Mouse (Mus musculus): ENCODE data around the gene Adam19. TPM values are rescaled to one million over a fixed set of nuclear protein-coding genes. Genes with fewer than 3 reads are reported as not detected.

The Adam19 gene
- polyA plus RNA-seq, 1 experiment = 14.0 TPM

GRCm38 (mm10) chr11:46184946-46185345, 129.2 kb downstream of the Adam19 start:
- no peak overlapping the region for H3ac ChIP-seq (ENCODE audit: control insufficient read depth, insufficient read length, low read depth)
- H3K36me3 ChIP-seq (ENCODE audit: control insufficient read depth, insufficient read depth) = no peaks in the 10 kb centered on the region
- H3K79me2 ChIP-seq (ENCODE audit: control insufficient read depth, insufficient read depth) = no peaks in the 10 kb centered on the region
- TF ChIP-seq CEBPB (IDR thresholded peaks at IDR 0.05; ENCODE audit: low read depth) (no peak), FOSL1 (IDR thresholded peaks at IDR 0.05; ENCODE audit: insufficient read depth, low read length, poor library complexity, severe bottlenecking) (no peak), MAX (IDR thresholded peaks at IDR 0.05) (no peak), MYOD1 (IDR thresholded peaks at IDR 0.05; ENCODE audit: control insufficient read depth, insufficient read length, low read depth) (no peak), USF1 (IDR thresholded peaks at IDR 0.05; ENCODE audit: low read depth) (no peak), MYOG (IDR thresholded peaks at IDR 0.05; ENCODE audit: control insufficient read depth, extremely low read depth, insufficient read length) (no peak), CTCF (IDR thresholded peaks at IDR 0.05; ENCODE audit: control insufficient read depth, insufficient read depth, insufficient read length) (no peak)
- no peak overlapping the region for H3K4me3 ChIP-seq (ENCODE audit: insufficient read depth, poor library complexity, severe bottlenecking)
- peaks cover 7% of the 10 kb centered on the region for H3K27me3 ChIP-seq (ENCODE audit: control insufficient read depth, insufficient read depth, insufficient read length)
- H3K79me3 ChIP-seq (ENCODE audit: low read depth) = no peaks in the 10 kb centered on the region

- TF ChIP-seq USF1 (IDR thresholded peaks at IDR 0.05; ENCODE audit: low read depth) (no peak), MAX (IDR thresholded peaks at IDR 0.05) (no peak), CEBPB (IDR thresholded peaks at IDR 0.05; ENCODE audit: low read depth) (no peak), FOSL1 (IDR thresholded peaks at IDR 0.05; ENCODE audit: insufficient read depth, low read length, poor library complexity, severe bottlenecking) (no peak), MYOG (IDR thresholded peaks at IDR 0.05; ENCODE audit: control insufficient read depth, extremely low read depth, insufficient read length) (no peak), MYOD1 (IDR thresholded peaks at IDR 0.05; ENCODE audit: control insufficient read depth, insufficient read length, low read depth) (no peak), CTCF (IDR thresholded peaks at IDR 0.05; ENCODE audit: control insufficient read depth, insufficient read depth, insufficient read length) (no peak)
- H3K79me3 ChIP-seq (ENCODE audit: low read depth) = no peaks in the 10 kb centered on the region
Measured at GRCm38 (mm10) chr11:46185486-46185885, 129.7 kb downstream of the Adam19 start.

GRCm38 (mm10) chr11:46188283-46188682, 132.5 kb downstream of the Adam19 start:
- Histone ChIP-seq H3K4me3 (ENCODE audit: insufficient read depth, poor library complexity, severe bottlenecking) (no peak overlapping the region), H3K79me3 (ENCODE audit: low read depth) (no peaks in the 10 kb centered on the region), H3ac (ENCODE audit: control insufficient read depth, insufficient read length, low read depth) (no peak overlapping the region), H3K27me3 (ENCODE audit: control insufficient read depth, insufficient read depth, insufficient read length) (peaks cover 7% of the 10 kb centered on the region), H3K36me3 (ENCODE audit: control insufficient read depth, insufficient read depth) (no peaks in the 10 kb centered on the region), H3K79me2 (ENCODE audit: control insufficient read depth, insufficient read depth) (no peaks in the 10 kb centered on the region)
- no peak for TF ChIP-seq CTCF (IDR thresholded peaks at IDR 0.05; ENCODE audit: control insufficient read depth, insufficient read depth, insufficient read length)
- no peak for TF ChIP-seq CEBPB (IDR thresholded peaks at IDR 0.05; ENCODE audit: low read depth)
- no peak for TF ChIP-seq MYOG (IDR thresholded peaks at IDR 0.05; ENCODE audit: control insufficient read depth, extremely low read depth, insufficient read length)
- TF ChIP-seq FOSL1 (IDR thresholded peaks at IDR 0.05; ENCODE audit: insufficient read depth, low read length, poor library complexity, severe bottlenecking) = no peak
- no peak for TF ChIP-seq MYOD1 (IDR thresholded peaks at IDR 0.05; ENCODE audit: control insufficient read depth, insufficient read length, low read depth)
- no peak for TF ChIP-seq USF1 (IDR thresholded peaks at IDR 0.05; ENCODE audit: low read depth)
- no peak for TF ChIP-seq MAX (IDR thresholded peaks at IDR 0.05)

More at GRCm38 (mm10) chr11:46185486-46185885, 129.7 kb downstream of the Adam19 start:
- Histone ChIP-seq H3K36me3 (ENCODE audit: control insufficient read depth, insufficient read depth) (no peaks in the 10 kb centered on the region), H3K27me3 (ENCODE audit: control insufficient read depth, insufficient read depth, insufficient read length) (peaks cover 7% of the 10 kb centered on the region), H3ac (ENCODE audit: control insufficient read depth, insufficient read length, low read depth) (no peak overlapping the region), H3K4me3 (ENCODE audit: insufficient read depth, poor library complexity, severe bottlenecking) (no peak overlapping the region), H3K79me2 (ENCODE audit: control insufficient read depth, insufficient read depth) (no peaks in the 10 kb centered on the region)

- Histone ChIP-seq H3K4me3 (ENCODE audit: insufficient read depth, poor library complexity, severe bottlenecking) (no peak overlapping the region), H3ac (ENCODE audit: control insufficient read depth, insufficient read length, low read depth) (no peak overlapping the region), H3K27me3 (ENCODE audit: control insufficient read depth, insufficient read depth, insufficient read length) (no peaks in the 10 kb centered on the region), H3K79me2 (ENCODE audit: control insufficient read depth, insufficient read depth) (no peaks in the 10 kb centered on the region), H3K36me3 (ENCODE audit: control insufficient read depth, insufficient read depth) (no peaks in the 10 kb centered on the region), H3K79me3 (ENCODE audit: low read depth) (no peaks in the 10 kb centered on the region)
- TF ChIP-seq MAX (IDR thresholded peaks at IDR 0.05) = no peak
- no peak for TF ChIP-seq CEBPB (IDR thresholded peaks at IDR 0.05; ENCODE audit: low read depth)
- TF ChIP-seq MYOG (IDR thresholded peaks at IDR 0.05; ENCODE audit: control insufficient read depth, extremely low read depth, insufficient read length) = no peak
- no peak for TF ChIP-seq FOSL1 (IDR thresholded peaks at IDR 0.05; ENCODE audit: insufficient read depth, low read length, poor library complexity, severe bottlenecking)
- no peak for TF ChIP-seq USF1 (IDR thresholded peaks at IDR 0.05; ENCODE audit: low read depth)
- TF ChIP-seq CTCF (IDR thresholded peaks at IDR 0.05; ENCODE audit: control insufficient read depth, insufficient read depth, insufficient read length) = no peak
- no peak for TF ChIP-seq MYOD1 (IDR thresholded peaks at IDR 0.05; ENCODE audit: control insufficient read depth, insufficient read length, low read depth)
Measured at GRCm38 (mm10) chr11:46194175-46194574, 138.4 kb downstream of the Adam19 start.

Small RNAs within 50 kb of the gene (microRNA-seq; reads per million reads assigned to microRNA genes)
- not detected for gene Mir7239 (ENCODE audit: borderline microRNAs expressed)
- not detected for gene Mir8100 (ENCODE audit: borderline microRNAs expressed)

Other genes starting within 250 kb of the Adam19 start
- 31.9 TPM for gene Clint1, start 203.9 kb upstream of the Adam19 start, polyA plus RNA-seq (2012; fragmentation: generic; extraction: Trizol)
- 9.7 TPM for gene Lsm11, start 111.1 kb upstream of the Adam19 start, polyA plus RNA-seq (2012; fragmentation: generic; extraction: Trizol)
- 28.5 TPM for gene Thg1l, start 100.5 kb upstream of the Adam19 start, polyA plus RNA-seq (2012; fragmentation: generic; extraction: Trizol)
- 0.01 TPM for gene Sox30, start 75.7 kb upstream of the Adam19 start, polyA plus RNA-seq (2012; fragmentation: generic; extraction: Trizol)
- 4.0 TPM for gene Gm12166, start 3.7 kb upstream of the Adam19 start, polyA plus RNA-seq (2012; fragmentation: generic; extraction: Trizol)
- 0.08 TPM for gene Nipal4, start 110.5 kb downstream of the Adam19 start, polyA plus RNA-seq (2012; fragmentation: generic; extraction: Trizol)
- 0.09 TPM for gene Fndc9, start 179.5 kb downstream of the Adam19 start, polyA plus RNA-seq (2012; fragmentation: generic; extraction: Trizol)

All from C2C12 (cell line).